Mouse (Mus musculus) E14TG2a.4 (cell line): Measurements from ENCODE around the gene Orai1.
A peak's percentile ranks its signal among the peaks of the same experiment; 100 is the strongest.

Experiments used
- H3K27me3 ChIP-seq: 2 replicates; pipeline ENCODE4 v1.6.1; 2014; ENCODE audit warnings: low read length, control low read depth; ENCODE audit not compliant: insufficient read depth
- H3K36me3 ChIP-seq: 2 replicates; pipeline ENCODE4 v1.6.1; 2014; ENCODE audit warnings: low read length, control low read depth; ENCODE audit not compliant: insufficient read depth
- H3K4me1 ChIP-seq: replicated peaks from 2 replicates; pipeline ENCODE4 v1.6.1; 2014; ENCODE audit warnings: low read depth, low read length, control low read depth
- H3K4me3 ChIP-seq: replicated peaks from 2 replicates; pipeline ENCODE4 v1.5.1; 2014; ENCODE audit warnings: mild to moderate bottlenecking, low read length
- H3K9me3 ChIP-seq: 2 replicates; pipeline ENCODE4 v1.6.1; 2014; ENCODE audit warnings: low read length, control low read depth
- CTCF ChIP-seq: conservative IDR thresholded peaks from 2 replicates; pipeline ENCODE4 v1.5.1; 2014; ENCODE audit warnings: low read length
- NANOG ChIP-seq: IDR thresholded peaks from 2 replicates; pipeline ENCODE4 v1.6.1; 2014; ENCODE audit warnings: borderline replicate concordance, low read length, mixed read lengths
- POU5F1 ChIP-seq: IDR thresholded peaks from 2 replicates; pipeline ENCODE4 v1.6.1; 2014; ENCODE audit warnings: low read length, borderline replicate concordance

The Orai1 gene

DNA sequence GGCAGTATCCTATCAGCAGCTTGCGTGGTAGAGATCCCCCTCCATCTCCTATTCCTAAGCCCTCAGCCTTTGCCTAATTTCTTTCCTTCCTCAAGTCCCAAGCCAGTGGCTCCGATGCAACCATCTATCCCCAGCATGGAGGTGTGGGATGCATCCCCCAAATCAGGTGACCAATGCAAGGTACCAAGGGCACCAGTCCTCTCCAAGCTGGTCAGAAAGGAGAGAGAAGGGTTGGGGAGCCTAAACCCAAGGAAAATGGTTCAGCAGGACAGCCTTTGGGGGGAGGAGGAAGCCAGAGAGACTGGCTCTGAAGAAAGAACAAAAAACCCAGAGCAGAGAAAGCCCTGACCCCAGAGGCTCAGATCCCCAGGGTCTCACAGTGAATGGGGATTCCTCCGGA, 29.6 kb upstream of the Orai1 start:
- peaks cover 78% of the 10 kb centered on the region for H3K4me1 ChIP-seq
- peak overlapping the region; percentile 54 for H3K4me3 ChIP-seq
- TF ChIP-seq CTCF: no peak
- TF ChIP-seq NANOG: no peak
- TF ChIP-seq POU5F1: no peak
- peaks cover 10% of the 10 kb centered on the region for H3K27me3 ChIP-seq
- H3K9me3 ChIP-seq: no peaks in the 10 kb centered on the region
- peaks cover 45% of the 10 kb centered on the region for H3K36me3 ChIP-seq

- Histone ChIP-seq H3K4me1 (peaks cover 80% of the 10 kb centered on the region), H3K4me3 (peak overlapping the region; percentile 82), H3K9me3 (no peaks in the 10 kb centered on the region), H3K27me3 (peaks cover 10% of the 10 kb centered on the region), H3K36me3 (peaks cover 37% of the 10 kb centered on the region)
- no peak for TF ChIP-seq CTCF
- TF ChIP-seq NANOG: no peak
- no peak for TF ChIP-seq POU5F1
Observed at GRCm38 (mm10) chr5:122986091-122986493, 28.8 kb upstream of the Orai1 start.

DNA sequence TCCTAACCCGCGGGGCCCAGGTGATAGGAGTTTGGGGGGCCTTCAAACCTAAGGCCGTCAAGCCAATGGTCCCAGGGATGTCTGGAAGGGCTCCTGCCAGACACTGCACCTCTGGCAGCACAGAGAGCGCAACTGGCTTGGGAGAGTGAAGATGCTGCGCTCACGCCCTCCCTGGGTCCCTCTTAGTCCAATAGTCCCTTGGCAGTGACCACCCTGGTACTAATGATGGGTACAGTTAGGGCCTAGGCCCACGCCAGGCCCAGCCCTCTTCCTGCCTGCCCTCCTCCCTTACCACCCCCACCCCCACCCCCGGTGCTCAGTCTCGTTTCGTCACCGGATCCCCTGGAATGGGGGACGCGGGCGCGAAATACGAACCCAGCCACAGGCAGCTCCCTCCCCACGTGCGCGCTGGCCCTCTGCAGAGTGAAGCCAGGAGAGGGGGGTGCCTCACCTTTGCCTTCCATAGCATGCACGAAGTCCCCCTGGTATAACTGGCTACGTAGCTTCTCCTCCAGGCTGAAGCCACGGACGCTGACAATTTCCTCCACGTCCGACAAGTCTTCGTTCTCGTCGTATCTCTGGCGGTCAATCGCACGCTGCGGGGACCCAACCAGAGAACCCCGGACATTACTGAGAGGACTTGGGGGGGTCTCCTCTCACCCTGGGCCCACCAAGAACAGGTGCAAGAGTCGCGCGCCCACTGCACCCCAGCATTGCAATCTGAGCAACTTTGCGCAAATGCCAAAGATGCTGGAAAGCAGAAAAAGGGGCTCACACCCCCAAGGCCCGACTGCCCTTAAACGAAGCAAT, 27.5 kb upstream of the Orai1 start:
- Histone ChIP-seq H3K4me3 (peak overlapping the region; percentile 82), H3K27me3 (peaks cover 10% of the 10 kb centered on the region), H3K4me1 (peaks cover 88% of the 10 kb centered on the region), H3K36me3 (peaks cover 28% of the 10 kb centered on the region), H3K9me3 (no peaks in the 10 kb centered on the region)
- TF ChIP-seq POU5F1 (no peak), NANOG (no peak), CTCF (no peak)

- Histone ChIP-seq H3K36me3 (peaks cover 24% of the 10 kb centered on the region), H3K27me3 (peaks cover 10% of the 10 kb centered on the region)
- TF ChIP-seq CTCF: no peak
- no peak for TF ChIP-seq POU5F1
- no peak for TF ChIP-seq NANOG
Observed at GRCm38 (mm10) chr5:122988021-122988751, 26.7 kb upstream of the Orai1 start.

GRCm38 (mm10) chr5:122989001-122989525, 25.8 kb upstream of the Orai1 start:
- H3K4me1 ChIP-seq: peaks cover 89% of the 10 kb centered on the region
- no peak for TF ChIP-seq POU5F1
- no peak for TF ChIP-seq NANOG
- TF ChIP-seq CTCF: no peak
- peaks cover 10% of the 10 kb centered on the region for H3K27me3 ChIP-seq
- H3K36me3 ChIP-seq: peaks cover 16% of the 10 kb centered on the region
- H3K4me3 ChIP-seq: peak overlapping the region; percentile 82
- no peaks in the 10 kb centered on the region for H3K9me3 ChIP-seq

More at GRCm38 (mm10) chr5:122988021-122988751, 26.7 kb upstream of the Orai1 start:
- no peaks in the 10 kb centered on the region for H3K9me3 ChIP-seq
- H3K4me3 ChIP-seq: peak overlapping the region; percentile 82
- peaks cover 90% of the 10 kb centered on the region for H3K4me1 ChIP-seq

- Histone ChIP-seq H3K4me3 (peak within 1 kb of the TSS; percentile 82), H3K4me1 (peaks cover 87% of the 10 kb centered on the region), H3K9me3 (no peaks in the 10 kb centered on the region), H3K27me3 (peaks cover 10% of the 10 kb centered on the region), H3K36me3 (peaks cover 10% of the 10 kb centered on the region)
- TF ChIP-seq CTCF (no peak), POU5F1 (no peak), NANOG (no peak)
Observed at GRCm38 (mm10) chr5:122989551-122990330, 25.1 kb upstream of the Orai1 start, which contains the start of gene Kdm2b. Kdm2b (minus strand) TSS chr5:122989823.

DNA sequence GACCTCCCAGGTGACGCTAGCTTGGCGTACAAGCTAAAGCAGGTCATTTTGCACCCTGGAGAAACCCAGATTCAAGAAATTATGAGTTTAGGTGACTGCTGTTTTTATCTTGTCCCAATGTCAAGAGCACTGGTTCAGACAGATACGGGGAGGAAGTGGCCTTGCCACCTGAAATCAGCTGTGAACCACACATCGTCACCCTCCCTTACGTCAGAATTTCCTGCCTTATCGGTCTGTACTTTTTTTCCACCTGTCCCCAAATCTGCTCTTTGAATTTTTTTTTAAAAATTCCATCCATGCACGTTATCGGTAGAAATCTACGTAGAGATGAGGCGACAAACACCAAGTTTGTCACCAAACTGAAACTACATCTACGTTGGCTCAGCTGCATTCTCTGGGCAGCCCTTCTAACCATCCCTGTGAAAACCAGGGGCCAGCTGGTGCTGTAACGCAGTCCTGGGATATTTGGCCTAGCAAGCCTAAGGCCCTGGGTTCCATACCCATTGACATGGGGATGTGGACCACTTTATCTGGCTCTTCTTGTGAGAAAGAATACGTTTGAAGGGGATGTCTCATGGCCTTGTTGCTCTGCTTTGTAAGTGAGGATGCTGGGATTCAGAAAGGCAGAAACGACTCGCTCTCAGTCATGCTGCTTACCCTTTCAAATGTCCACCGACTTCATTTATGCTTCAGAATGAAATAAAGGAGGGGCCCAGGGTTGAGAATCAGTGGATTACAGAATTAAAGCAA, 24.3 kb upstream of the Orai1 start:
- peak overlapping the region; percentile 82 for H3K4me3 ChIP-seq
- H3K4me1 ChIP-seq: peaks cover 87% of the 10 kb centered on the region
- H3K9me3 ChIP-seq: no peaks in the 10 kb centered on the region
- TF ChIP-seq CTCF (no peak), NANOG (no peak), POU5F1 (no peak)
- peaks cover 7% of the 10 kb centered on the region for H3K27me3 ChIP-seq
- peaks cover 6% of the 10 kb centered on the region; the same call in 1 of the 2 replicates for H3K36me3 ChIP-seq
